Mouse (Mus musculus) thymus, adult 2 months (tissue): ENCODE results near the gene Ttyh2. TPM values are rescaled to one million over a fixed set of nuclear protein-coding genes. Genes with fewer than 3 reads are reported as not detected.

Experiments
- DNase-seq: peaks from one replicate; pipeline ENCODE4 v3.0.0; 2021
- H3K27ac ChIP-seq: fragments of 200-500 bp; 2 replicates; pipeline ENCODE4 v1.5.1; 2012; ENCODE audit warnings: low read length, control low read depth; ENCODE audit not compliant: control insufficient read depth, insufficient read depth
- H3K27me3 ChIP-seq: fragments of 200-500 bp; 2 replicates; pipeline ENCODE4 v1.6.1; 2012; ENCODE audit warnings: mild to moderate bottlenecking, low read length, moderate library complexity, mixed read lengths; ENCODE audit not compliant: control insufficient read depth, insufficient read depth
- H3K36me3 ChIP-seq: fragments of 200-500 bp; 2 replicates; pipeline ENCODE4 v1.6.1; 2012; ENCODE audit warnings: mild to moderate bottlenecking, low read length, moderate library complexity; ENCODE audit not compliant: control insufficient read depth, insufficient read depth
- H3K4me1 ChIP-seq: fragments of 200-500 bp; replicated peaks from 2 replicates; pipeline ENCODE4 v1.6.1; 2012; ENCODE audit warnings: low read length; ENCODE audit not compliant: control insufficient read depth, insufficient read depth
- H3K4me3 ChIP-seq: fragments of 200-500 bp; 2 replicates; pipeline ENCODE4 v1.5.1; 2012; ENCODE audit warnings: mild to moderate bottlenecking, low read length, control low read depth, moderate library complexity; ENCODE audit not compliant: control insufficient read depth, insufficient read depth
- CTCF ChIP-seq: fragments of 200-500 bp; IDR thresholded peaks from 2 replicates; pipeline ENCODE4 v1.5.1; 2012; ENCODE audit warnings: mild to moderate bottlenecking, control low read depth, low read length, moderate library complexity, borderline replicate concordance; ENCODE audit not compliant: control insufficient read depth, poor library complexity, insufficient read depth; ENCODE audit errors: extremely low read depth
- POLR2A ChIP-seq: fragments of 200-500 bp; IDR thresholded peaks from 2 replicates; pipeline ENCODE4 v1.6.1; 2012; ENCODE audit warnings: mild to moderate bottlenecking, low read length, control low read depth, moderate library complexity; ENCODE audit not compliant: control insufficient read depth, poor library complexity, insufficient read depth; ENCODE audit errors: extremely low read depth
- WGBS: fragments of 180-500 bp; shearing (Covaris S2); methylation state at CpG from one replicate; pipeline ENCODE4 v1.1.7; 2018; 5-methylcytosine and 5-hydroxymethylcytosine counted together
- polyA plus RNA-seq: library from polyadenylated mRNA; depleted of rRNA; stranded (reverse); fragments of >200 nt; gene quantifications from 2 replicates; pipeline ENCODE4 v1.2.3, GENCODE M21; 2012

Gene Ttyh2
- polyA plus RNA-seq, 1 experiment, result 17.3 TPM

GRCm38 (mm10) chr11:114688729-114689128 lies 13.5 kb downstream of the Ttyh2 start:
- TF ChIP-seq CTCF, result no peak
- TF ChIP-seq POLR2A, result no peak
- 96% methylated on average over 3 of the region's 3 CpGs for WGBS
- no peak overlapping the region for H3K4me3 ChIP-seq
- no peak for DNase-seq
- no peaks in the 10 kb centered on the region for H3K27me3 ChIP-seq
- no peaks in the 10 kb centered on the region for H3K36me3 ChIP-seq
- H3K4me1 ChIP-seq, result peaks cover 16% of the 10 kb centered on the region
- no peak overlapping the region for H3K27ac ChIP-seq

DNA sequence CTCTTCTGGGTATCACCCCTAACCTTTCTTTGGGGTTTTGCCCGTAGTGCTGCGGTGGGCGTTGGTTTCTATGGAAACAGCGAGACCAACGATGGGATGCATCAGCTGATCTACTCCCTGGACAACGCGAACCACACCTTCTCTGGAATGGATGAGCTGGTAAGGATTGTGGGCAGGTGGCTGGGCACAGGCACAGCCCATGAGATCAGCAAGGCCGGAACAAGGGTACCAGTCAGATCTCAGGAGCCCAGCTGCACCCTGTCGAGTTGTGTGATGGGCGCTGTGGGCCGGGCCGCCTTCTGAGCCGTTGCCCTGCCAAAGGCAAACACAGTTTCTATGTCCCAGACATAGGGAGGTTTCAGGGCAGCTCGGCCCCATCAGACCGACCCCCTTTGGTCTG lies 15.0 kb downstream of the Ttyh2 start:
- TF ChIP-seq POLR2A (no peak), CTCF (no peak)
- no peak for DNase-seq
- H3K27me3 ChIP-seq, result no peaks in the 10 kb centered on the region
- H3K27ac ChIP-seq, result no peak overlapping the region
- H3K4me1 ChIP-seq, result peaks cover 7% of the 10 kb centered on the region
- no peak overlapping the region for H3K4me3 ChIP-seq
- 97% methylated on average over 15 of the region's 15 CpGs for WGBS
- no peaks in the 10 kb centered on the region for H3K36me3 ChIP-seq

DNA sequence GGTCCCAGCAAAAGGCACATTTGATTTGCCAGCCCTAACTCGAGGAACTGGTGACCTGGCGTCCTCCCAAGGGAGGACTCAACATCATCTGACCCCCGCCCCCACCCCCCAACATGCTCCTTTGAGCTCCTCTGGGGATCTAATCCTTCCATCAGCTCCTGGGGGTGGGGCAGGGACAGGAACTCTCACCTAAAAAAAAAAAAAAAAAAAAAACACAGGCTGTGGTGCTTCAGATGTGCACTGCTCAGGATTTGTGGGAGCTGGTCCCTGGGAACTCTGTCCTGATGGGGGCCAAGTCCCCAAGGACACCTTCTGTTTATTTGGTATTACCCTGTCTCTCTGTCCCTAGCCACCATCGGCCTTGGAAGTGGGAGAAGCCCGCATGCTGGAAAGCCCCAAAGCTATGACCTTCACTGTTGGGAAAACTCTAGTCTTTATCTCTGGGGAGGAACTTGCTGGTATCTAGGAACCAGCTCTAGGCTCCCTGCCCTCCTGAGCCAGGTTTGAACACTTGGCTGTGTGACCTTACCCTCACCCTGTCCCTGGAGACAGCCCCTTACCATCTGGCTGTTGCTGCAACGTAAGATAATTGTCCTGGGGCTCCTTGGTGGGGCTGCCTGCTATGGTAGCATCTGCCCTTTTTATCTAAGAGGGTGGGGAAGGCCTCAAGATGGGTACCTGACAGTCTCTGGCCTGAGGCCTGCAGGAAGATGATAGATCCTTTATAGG lies 16.4 kb downstream of the Ttyh2 start:
- H3K36me3 ChIP-seq, result no peaks in the 10 kb centered on the region
- no peak for TF ChIP-seq POLR2A
- TF ChIP-seq CTCF, result no peak
- WGBS, result 88% methylated on average over 6 of the region's 6 CpGs
- H3K4me1 ChIP-seq, result no peaks in the 10 kb centered on the region; the same call in 1 of the 2 replicates
- no peaks in the 10 kb centered on the region for H3K27me3 ChIP-seq
- DNase-seq, result no peak
- no peak overlapping the region for H3K4me3 ChIP-seq
- H3K27ac ChIP-seq, result no peak overlapping the region

DNA sequence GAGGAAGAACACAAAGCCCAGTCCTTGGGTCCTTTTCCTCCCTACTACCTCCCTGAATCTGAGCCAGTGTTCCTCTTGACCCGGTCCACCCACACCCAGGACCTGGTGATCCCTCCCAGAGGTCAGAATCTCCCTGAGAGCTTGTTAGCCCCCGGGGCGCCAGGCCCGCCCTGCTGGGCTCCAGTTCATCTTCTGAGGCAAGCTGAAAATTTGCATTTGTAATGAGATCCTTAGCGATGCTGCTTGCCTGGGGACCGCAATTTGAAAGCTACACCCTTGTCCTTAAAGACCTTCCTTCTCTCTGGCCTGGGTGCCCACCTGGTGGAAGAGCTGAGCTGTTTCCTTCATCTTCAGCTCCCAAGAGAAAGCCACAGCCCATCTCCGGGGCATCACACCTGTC lies 17.4 kb downstream of the Ttyh2 start:
- Histone ChIP-seq H3K36me3 (no peaks in the 10 kb centered on the region), H3K4me1 (no peaks in the 10 kb centered on the region; the same call in 1 of the 2 replicates), H3K27ac (no peak overlapping the region), H3K27me3 (no peaks in the 10 kb centered on the region), H3K4me3 (no peak overlapping the region)
- DNase-seq, result no peak
- WGBS, result 81% methylated on average over 7 of the region's 7 CpGs
- TF ChIP-seq CTCF, result no peak

GRCm38 (mm10) chr11:114693456-114693855 lies 18.2 kb downstream of the Ttyh2 start:
- TF ChIP-seq POLR2A (no peak), CTCF (no peak)
- H3K27me3 ChIP-seq, result no peaks in the 10 kb centered on the region
- 94% methylated on average over 6 of the region's 6 CpGs for WGBS

GRCm38 (mm10) chr11:114694451-114694850 lies 19.2 kb downstream of the Ttyh2 start:
- Histone ChIP-seq H3K36me3 (no peaks in the 10 kb centered on the region), H3K4me1 (peaks cover 4% of the 10 kb centered on the region), H3K27ac (no peak overlapping the region), H3K27me3 (no peaks in the 10 kb centered on the region), H3K4me3 (no peak overlapping the region)
- no peak for TF ChIP-seq POLR2A
- TF ChIP-seq CTCF, result no peak
- 92% methylated on average over 2 of the region's 2 CpGs for WGBS
- no peak for DNase-seq

More at GRCm38 (mm10) chr11:114693456-114693855, 18.2 kb downstream of the Ttyh2 start:
- H3K4me1 ChIP-seq, result no peaks in the 10 kb centered on the region; the same call in 1 of the 2 replicates
- H3K36me3 ChIP-seq, result no peaks in the 10 kb centered on the region
- H3K4me3 ChIP-seq, result no peak overlapping the region
- DNase-seq, result no peak
- H3K27ac ChIP-seq, result no peak overlapping the region

GRCm38 (mm10) chr11:114698496-114698895 lies 23.3 kb downstream of the Ttyh2 start:
- Histone ChIP-seq H3K36me3 (no peaks in the 10 kb centered on the region), H3K4me1 (peaks cover 16% of the 10 kb centered on the region), H3K27ac (no peak overlapping the region), H3K27me3 (no peaks in the 10 kb centered on the region), H3K4me3 (no peak overlapping the region)
- 97% methylated on average over 7 of the region's 7 CpGs for WGBS
- no peak for DNase-seq
- no peak for TF ChIP-seq POLR2A
- no peak for TF ChIP-seq CTCF
